Mouse (Mus musculus): ENCODE measurements around the gene Snd1.

Snd1 gene

GRCm38 (mm10) chr6:28743586-28743985 is 268.6 kb downstream of the Snd1 start:
- intact Hi-C loops (cut with DNase I): no loop called here

GRCm38 (mm10) chr6:28745864-28746263 is 270.9 kb downstream of the Snd1 start:
- intact Hi-C loops (cut with DNase I): no loop called here

GRCm38 (mm10) chr6:28747025-28747424 is 272.1 kb downstream of the Snd1 start:
- intact Hi-C loops (cut with DNase I): no loop called here

- intact Hi-C loops (cut with DNase I): no loop called here
Observed at GRCm38 (mm10) chr6:28747931-28748670, 273.2 kb downstream of the Snd1 start.

- intact Hi-C loops (cut with DNase I): no loop called here
Observed at GRCm38 (mm10) chr6:28749224-28749623, 274.3 kb downstream of the Snd1 start.

GRCm38 (mm10) chr6:28751186-28751585 is 276.2 kb downstream of the Snd1 start:
- intact Hi-C loops (cut with DNase I): no loop called here

GRCm38 (mm10) chr6:28753217-28753616 is 278.3 kb downstream of the Snd1 start:
- intact Hi-C loops (cut with DNase I): no loop called here

- intact Hi-C loops (cut with DNase I): no loop called here
Observed at GRCm38 (mm10) chr6:28753681-28754080, 278.7 kb downstream of the Snd1 start.

GRCm38 (mm10) chr6:28754127-28754898 is 279.4 kb downstream of the Snd1 start:
- intact Hi-C loops (cut with DNase I): no loop called here

GRCm38 (mm10) chr6:28756306-28757018 is 281.5 kb downstream of the Snd1 start:
- intact Hi-C loops (cut with DNase I): no loop called here

GRCm38 (mm10) chr6:28758293-28758692 is 283.4 kb downstream of the Snd1 start:
- intact Hi-C loops (cut with DNase I): no loop called here

GRCm38 (mm10) chr6:28761728-28762127 is 286.8 kb downstream of the Snd1 start:
- intact Hi-C loops (cut with DNase I): no loop called here

GRCm38 (mm10) chr6:28762132-28762775 is 287.3 kb downstream of the Snd1 start:
- intact Hi-C loops (cut with DNase I): no loop called here

GRCm38 (mm10) chr6:28766622-28767021 is 291.7 kb downstream of the Snd1 start:
- intact Hi-C loops (cut with DNase I): no loop called here

- intact Hi-C loops (cut with DNase I): no loop called here
Observed at GRCm38 (mm10) chr6:28767891-28768481, 293.0 kb downstream of the Snd1 start.

- intact Hi-C loops (cut with DNase I): no loop called here
Observed at GRCm38 (mm10) chr6:28771331-28771730, 296.4 kb downstream of the Snd1 start.

GRCm38 (mm10) chr6:28781696-28782095 is 306.8 kb downstream of the Snd1 start:
- intact Hi-C loops (cut with DNase I): no loop called here

GRCm38 (mm10) chr6:28783082-28783647 is 308.2 kb downstream of the Snd1 start:
- intact Hi-C loops (cut with DNase I): no loop called here

GRCm38 (mm10) chr6:28783953-28784352 is 309.0 kb downstream of the Snd1 start:
- intact Hi-C loops (cut with DNase I): no loop called here

- intact Hi-C loops (cut with DNase I): no loop called here
Observed at GRCm38 (mm10) chr6:28785770-28786169, 310.8 kb downstream of the Snd1 start.

GRCm38 (mm10) chr6:28787133-28787532 is 312.2 kb downstream of the Snd1 start:
- intact Hi-C loops (cut with DNase I): no loop called here
